Mouse (Mus musculus) liver, embryonic 12.5 days (tissue): Measurements from ENCODE around the gene Srd5a1. TPM values are rescaled to one million over a fixed set of nuclear protein-coding genes. Genes with fewer than 3 reads are reported as not detected.

Experiments
- ATAC-seq: fragments of 200-750 bp; cut with Nextera tagmentation; 2 replicates; pipeline ENCODE4 v1.8.0; 2017; ENCODE audit warnings: moderate number of reproducible peaks, mild to moderate bottlenecking, moderate library complexity
- H3K27ac ChIP-seq: fragments of 300-500 bp; sonication (generic); 2 replicates; pipeline ENCODE4 v1.5.1; 2016; ENCODE audit warnings: mild to moderate bottlenecking
- H3K27me3 ChIP-seq: fragments of 300-500 bp; sonication (generic); replicated peaks from 2 replicates; pipeline ENCODE4 v1.6.1; 2016; ENCODE audit warnings: mild to moderate bottlenecking, moderate library complexity
- H3K36me3 ChIP-seq: fragments of 300-500 bp; sonication (generic); 2 replicates; pipeline ENCODE4 v1.6.1; 2016; ENCODE audit warnings: mild to moderate bottlenecking, moderate library complexity
- H3K4me1 ChIP-seq: fragments of 300-500 bp; sonication (generic); 2 replicates; pipeline ENCODE4 v1.6.1; 2016
- H3K4me2 ChIP-seq: fragments of 300-500 bp; sonication (generic); 2 replicates; pipeline ENCODE4 v1.6.1; 2016; ENCODE audit warnings: mild to moderate bottlenecking, moderate library complexity
- H3K4me3 ChIP-seq: fragments of 300-500 bp; sonication (generic); 2 replicates; pipeline ENCODE4 v1.5.1; 2016; ENCODE audit warnings: mild to moderate bottlenecking, moderate library complexity
- H3K9ac ChIP-seq: fragments of 300-500 bp; sonication (generic); 2 replicates; pipeline ENCODE4 v1.6.1; 2016; ENCODE audit warnings: mild to moderate bottlenecking, moderate library complexity
- H3K9me3 ChIP-seq: fragments of 300-500 bp; sonication (generic); replicated peaks from 2 replicates; pipeline ENCODE4 v1.6.1; 2016; ENCODE audit warnings: mild to moderate bottlenecking, moderate library complexity
- WGBS: fragments of 180-500 bp; shearing (Covaris S2); methylation state at CpG from one replicate; pipeline ENCODE4 v1.1.7; 2016; ENCODE audit not compliant: insufficient replicate concordance; 5-methylcytosine and 5-hydroxymethylcytosine counted together
- polyA plus RNA-seq: library from polyadenylated mRNA; unstranded; fragments of >200 nt; fragmentation: Nextera tagmentation; extraction: Ambion mirVana; gene quantifications from 2 replicates; pipeline ENCODE4 v1.2.1, GENCODE M21; 2016

Srd5a1 gene
- polyA plus RNA-seq, 1 experiment from 2014 or later, result 6.0 TPM

DNA sequence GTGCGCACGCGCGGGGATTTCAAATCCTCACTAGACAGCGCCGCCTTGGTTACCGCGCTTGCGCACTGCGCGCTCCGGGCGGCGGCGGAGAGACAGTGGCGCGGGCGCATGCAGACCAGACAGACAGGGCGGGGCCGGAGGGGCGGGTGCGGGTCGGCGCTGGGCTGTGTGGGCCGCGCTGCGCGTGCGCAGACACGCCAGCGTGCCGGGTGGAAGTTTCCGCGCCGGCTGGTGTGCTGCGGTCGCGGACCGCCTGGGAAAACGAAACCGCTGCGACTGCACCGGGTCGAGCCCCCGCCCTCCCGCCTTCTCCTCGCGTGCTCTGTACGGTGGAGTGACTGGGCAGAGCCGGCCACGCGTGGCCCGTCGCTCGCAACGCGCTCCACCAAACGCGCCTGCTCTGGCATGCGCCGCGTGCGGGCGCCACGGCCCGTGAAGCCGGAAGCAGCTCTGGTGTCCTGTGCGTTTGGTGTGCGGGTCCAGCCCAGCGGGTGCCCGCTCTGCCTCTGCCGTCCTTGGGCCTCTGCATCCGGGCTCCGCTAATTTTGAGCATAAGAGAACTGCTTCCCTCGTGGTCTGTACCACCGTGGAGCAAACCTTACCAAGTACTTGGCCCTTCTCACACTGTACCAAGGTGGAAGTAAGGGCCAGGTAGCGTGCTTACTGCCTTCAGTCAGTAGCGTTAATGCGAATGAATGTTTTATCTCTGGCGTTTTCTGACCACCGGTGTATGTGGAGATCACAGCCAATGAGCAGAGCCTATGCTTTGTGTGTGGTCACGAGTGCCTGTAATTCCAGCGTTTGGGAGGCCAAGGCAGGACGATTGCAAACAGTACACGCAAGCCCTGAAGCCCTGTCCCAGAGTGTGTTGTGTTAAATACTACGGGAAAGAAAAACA, 76.3 kb downstream of the Srd5a1 start:
- Histone ChIP-seq H3K9me3 (no peaks in the 10 kb centered on the region), H3K36me3 (peaks cover 15% of the 10 kb centered on the region), H3K9ac (peak overlapping the region; percentile 97), H3K4me3 (peak overlapping the region; percentile 94), H3K27me3 (no peaks in the 10 kb centered on the region), H3K4me1 (peaks cover 53% of the 10 kb centered on the region), H3K4me2 (peak overlapping the region; percentile 92), H3K27ac (peak overlapping the region; percentile 92)
- under 1% methylated on average over 85 of the region's 86 CpGs for WGBS
- ATAC-seq, result peak; percentile 92

DNA sequence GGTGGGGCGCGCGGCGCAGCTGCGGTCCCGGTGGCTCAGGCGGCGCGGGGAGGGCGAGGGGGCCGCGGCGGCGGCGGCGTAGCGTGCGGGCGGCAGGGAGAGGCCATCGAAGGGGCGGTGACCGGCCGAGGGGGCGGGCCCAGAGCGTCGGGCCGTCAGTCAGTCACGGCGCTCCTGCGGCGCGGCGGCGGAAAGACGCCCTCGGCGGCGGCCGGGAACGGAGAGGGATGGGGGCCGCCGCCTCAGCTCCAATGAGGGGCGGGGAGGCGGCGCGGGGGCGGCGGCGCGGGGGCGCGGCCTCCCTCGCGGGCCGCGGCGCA, 76.9 kb downstream of the Srd5a1 start, which contains the start of gene Tent4a:
Gene Tent4a, minus strand, starts transcription at position 284 of the 320 bp plus-strand sequence.
- H3K4me1 ChIP-seq, result peaks cover 58% of the 10 kb centered on the region
- peak within 1 kb of the TSS; percentile 97 for H3K9ac ChIP-seq
- peak within 1 kb of the TSS; percentile 97 for H3K4me2 ChIP-seq
- H3K27me3 ChIP-seq, result no peaks in the 10 kb centered on the region
- peak; percentile 82; the same call in 1 of the 2 replicates for ATAC-seq
- H3K36me3 ChIP-seq, result peaks cover 21% of the 10 kb centered on the region
- H3K27ac ChIP-seq, result peak within 1 kb of the TSS; percentile 92
- under 1% methylated on average over 34 of the region's 57 CpGs for WGBS
- H3K9me3 ChIP-seq, result no peaks in the 10 kb centered on the region
- peak within 1 kb of the TSS; percentile 94 for H3K4me3 ChIP-seq

GRCm38 (mm10) chr13:69533405-69534333, 77.6 kb downstream of the Srd5a1 start, which contains the start of gene Nsun2:
Nsun2 (plus strand) TSS chr13:69533746.
- ATAC-seq, result peak; percentile 21; the same call in 1 of the 2 replicates
- under 1% methylated on average over 135 of the region's 155 CpGs for WGBS

DNA sequence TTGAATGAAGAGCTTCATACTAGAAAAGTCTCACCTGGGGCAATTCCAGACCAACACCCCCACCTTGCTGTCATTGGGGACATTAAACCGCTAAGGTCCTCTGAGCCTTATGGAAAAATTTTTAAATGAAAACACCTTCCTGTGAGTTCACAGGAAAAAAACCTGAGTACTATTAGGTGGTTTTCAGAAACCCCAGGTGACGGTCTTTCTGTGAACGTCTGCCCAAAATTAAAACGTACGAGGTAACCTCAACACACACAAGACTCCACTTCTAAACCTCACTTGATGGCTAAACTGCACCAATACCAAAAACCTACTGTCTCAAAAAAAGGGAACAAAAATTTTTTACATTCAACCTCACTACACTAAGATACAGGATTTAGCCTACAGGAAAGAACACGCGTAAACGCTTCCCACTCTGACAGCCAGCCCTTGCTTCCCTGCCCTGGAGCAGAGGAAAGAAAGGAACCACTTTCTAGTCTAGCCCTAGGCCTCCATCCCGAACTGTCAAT, 78.3 kb downstream of the Srd5a1 start:
- Histone ChIP-seq H3K27me3 (no peaks in the 10 kb centered on the region), H3K9ac (peak overlapping the region; percentile 97), H3K9me3 (no peaks in the 10 kb centered on the region), H3K36me3 (peaks cover 27% of the 10 kb centered on the region), H3K4me2 (peak overlapping the region; percentile 97), H3K4me1 (peaks cover 63% of the 10 kb centered on the region), H3K4me3 (peak overlapping the region; percentile 94), H3K27ac (peak overlapping the region; percentile 92)
- ATAC-seq, result no peak
- WGBS, result 2% methylated on average over 9 of the region's 9 CpGs

More at GRCm38 (mm10) chr13:69533405-69534333, 77.6 kb downstream of the Srd5a1 start, which contains the start of gene Nsun2:
- H3K9me3 ChIP-seq, result no peaks in the 10 kb centered on the region
- H3K36me3 ChIP-seq, result peaks cover 27% of the 10 kb centered on the region
- H3K4me1 ChIP-seq, result peaks cover 63% of the 10 kb centered on the region
- H3K4me2 ChIP-seq, result peak within 1 kb of the TSS; percentile 97
- H3K9ac ChIP-seq, result peak within 1 kb of the TSS; percentile 97
- peak within 1 kb of the TSS; percentile 92 for H3K27ac ChIP-seq
- H3K27me3 ChIP-seq, result no peaks in the 10 kb centered on the region
- H3K4me3 ChIP-seq, result peak within 1 kb of the TSS; percentile 94

DNA sequence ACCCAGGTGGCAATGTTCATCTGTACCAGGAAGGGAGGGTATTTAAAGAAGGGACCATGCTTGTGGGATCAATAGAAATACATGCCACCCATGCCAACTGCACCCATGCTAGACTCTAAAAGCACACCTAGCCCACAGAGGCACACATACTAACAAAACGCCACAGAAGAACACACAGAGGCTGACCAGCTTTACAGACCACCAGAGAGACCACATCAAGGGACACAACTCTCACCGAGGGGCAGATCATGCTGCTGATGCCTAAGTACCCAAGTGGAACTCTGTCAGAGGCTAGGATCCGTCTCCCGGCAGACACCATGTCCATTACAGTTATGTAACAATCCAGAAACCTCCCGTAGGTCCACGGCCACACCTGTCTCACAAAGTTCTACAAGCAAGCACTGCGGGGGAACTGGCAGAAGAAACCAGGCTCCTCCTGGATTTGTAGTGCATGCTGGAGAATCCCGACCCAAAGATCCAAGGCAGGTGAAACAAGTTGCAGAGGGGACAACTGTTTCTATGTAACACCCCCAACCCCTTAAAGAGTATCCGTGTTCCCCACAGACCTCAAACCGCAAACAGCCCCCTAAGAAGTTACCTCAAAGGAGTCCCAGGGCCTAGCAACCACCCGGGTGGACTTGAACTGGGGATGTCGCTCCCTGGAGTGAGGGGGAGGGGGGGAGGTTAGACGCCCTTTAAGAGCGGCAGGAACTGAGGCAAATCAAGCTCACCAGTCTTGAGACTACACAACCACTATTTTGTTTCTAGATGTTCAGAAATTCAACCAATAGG, 78.9 kb downstream of the Srd5a1 start:
- H3K4me2 ChIP-seq, result peak overlapping the region; percentile 97
- H3K36me3 ChIP-seq, result peaks cover 27% of the 10 kb centered on the region
- H3K9me3 ChIP-seq, result no peaks in the 10 kb centered on the region
- H3K27ac ChIP-seq, result 0 out of 2 replicates have a peak overlapping the region, but pooled peaks have one; percentile 5
- ATAC-seq, result no peak
- WGBS, result 23% methylated on average over 14 of the region's 14 CpGs
- peak overlapping the region; percentile 97 for H3K9ac ChIP-seq
- H3K4me1 ChIP-seq, result peaks cover 67% of the 10 kb centered on the region
- peak overlapping the region; percentile 94 for H3K4me3 ChIP-seq
- H3K27me3 ChIP-seq, result no peaks in the 10 kb centered on the region

DNA sequence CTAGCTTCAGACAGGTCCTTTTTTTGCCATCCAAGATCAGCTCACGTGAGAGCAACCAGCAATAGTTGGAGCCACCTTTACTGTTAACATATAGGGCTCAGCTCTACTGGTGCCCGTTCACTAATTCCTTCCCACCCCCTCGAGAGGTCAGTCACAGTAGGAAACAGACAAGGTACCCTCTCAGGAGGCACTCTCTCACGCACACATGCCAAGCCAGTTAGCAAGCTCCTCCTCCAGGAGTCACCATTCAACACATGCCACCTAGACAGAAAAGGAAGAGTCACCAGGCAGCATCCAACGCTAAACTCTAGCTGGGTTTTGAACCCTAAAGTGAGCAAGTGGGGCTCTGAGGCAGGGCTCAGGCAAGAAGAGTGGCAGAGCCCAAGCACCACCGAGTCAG, 79.8 kb downstream of the Srd5a1 start:
- Histone ChIP-seq H3K27ac (no peak overlapping the region), H3K36me3 (peaks cover 27% of the 10 kb centered on the region), H3K4me2 (peak overlapping the region; percentile 97), H3K27me3 (no peaks in the 10 kb centered on the region), H3K4me1 (peaks cover 75% of the 10 kb centered on the region), H3K4me3 (peak overlapping the region; percentile 94), H3K9ac (peak overlapping the region; percentile 97), H3K9me3 (no peaks in the 10 kb centered on the region)
- WGBS, result 54% methylated on average over 6 of the region's 6 CpGs
- ATAC-seq, result no peak

GRCm38 (mm10) chr13:69530951-69531350, 80.3 kb downstream of the Srd5a1 start:
- H3K36me3 ChIP-seq, result peaks cover 27% of the 10 kb centered on the region
- peak overlapping the region; percentile 97 for H3K4me2 ChIP-seq
- WGBS, result 89% methylated on average over 6 of the region's 6 CpGs
- no peak overlapping the region for H3K27ac ChIP-seq
- H3K9ac ChIP-seq, result peak overlapping the region; percentile 4; the same call in 1 of the 2 replicates
- H3K4me3 ChIP-seq, result peak overlapping the region; percentile 94; the same call in 1 of the 2 replicates
- ATAC-seq, result no peak
- no peaks in the 10 kb centered on the region for H3K9me3 ChIP-seq
- H3K4me1 ChIP-seq, result peaks cover 75% of the 10 kb centered on the region
- no peaks in the 10 kb centered on the region for H3K27me3 ChIP-seq

DNA sequence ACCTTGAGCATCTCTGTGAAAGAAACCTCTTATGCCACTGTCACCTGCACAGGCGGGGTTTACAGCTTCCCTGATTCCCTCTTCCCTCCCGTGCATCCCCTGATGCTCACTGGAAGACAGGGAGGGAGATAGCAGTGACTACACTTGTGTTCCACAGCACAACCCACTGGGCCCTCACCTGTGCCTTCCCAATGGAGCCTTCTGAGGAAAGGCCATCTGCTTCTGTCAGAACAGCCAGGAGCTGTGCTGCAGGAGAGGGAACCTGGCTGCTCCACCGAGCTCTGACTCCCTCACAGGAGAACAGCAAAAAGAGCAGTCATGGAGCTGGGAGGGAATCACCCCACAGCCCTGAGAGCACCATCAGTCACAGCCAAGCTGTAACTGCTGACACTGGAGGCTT, 81.1 kb downstream of the Srd5a1 start:
- peaks cover 73% of the 10 kb centered on the region for H3K4me1 ChIP-seq
- ATAC-seq, result no peak
- no peak overlapping the region for H3K4me3 ChIP-seq

DNA sequence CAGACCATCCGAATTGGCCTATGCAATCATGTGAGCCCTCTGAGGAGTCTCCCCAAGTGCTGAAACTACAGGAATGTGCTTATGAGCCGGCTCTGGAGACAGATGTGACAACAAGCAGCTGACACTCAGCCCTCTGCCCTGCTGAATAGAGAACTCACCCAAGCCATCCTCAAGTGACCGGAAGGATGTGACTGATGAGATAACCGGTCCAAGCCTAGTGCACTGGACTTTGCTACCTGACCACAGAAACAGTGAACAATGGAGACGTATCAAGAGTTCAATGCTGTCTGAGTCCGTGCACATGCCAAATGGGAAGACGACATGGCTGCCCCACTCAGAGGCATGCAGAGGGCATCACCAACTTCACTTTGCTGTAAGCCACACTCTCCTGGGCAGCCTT, 82.7 kb downstream of the Srd5a1 start:
- Histone ChIP-seq H3K4me1 (peaks cover 87% of the 10 kb centered on the region), H3K9me3 (no peaks in the 10 kb centered on the region), H3K9ac (0 out of 2 replicates have a peak overlapping the region, but pooled peaks have one; percentile 19), H3K36me3 (peaks cover 27% of the 10 kb centered on the region), H3K27me3 (no peaks in the 10 kb centered on the region), H3K27ac (no peak overlapping the region), H3K4me3 (no peak overlapping the region), H3K4me2 (no peak overlapping the region)
- 65% methylated on average over 7 of the region's 7 CpGs for WGBS
- no peak for ATAC-seq

More for the DNA sequence above, 81.1 kb downstream of the Srd5a1 start:
- WGBS, result 89% methylated on average over 3 of the region's 3 CpGs
- Histone ChIP-seq H3K9me3 (no peaks in the 10 kb centered on the region), H3K27me3 (no peaks in the 10 kb centered on the region), H3K4me2 (no peak overlapping the region), H3K9ac (no peak overlapping the region), H3K27ac (no peak overlapping the region), H3K36me3 (peaks cover 27% of the 10 kb centered on the region)

GRCm38 (mm10) chr13:69525867-69526266, 85.4 kb downstream of the Srd5a1 start:
- peak; percentile 43 for ATAC-seq
- Histone ChIP-seq H3K27me3 (no peaks in the 10 kb centered on the region), H3K9me3 (no peaks in the 10 kb centered on the region), H3K4me3 (no peak overlapping the region), H3K27ac (peak overlapping the region; percentile 64), H3K4me2 (peak overlapping the region; percentile 34), H3K9ac (no peak overlapping the region), H3K36me3 (peaks cover 22% of the 10 kb centered on the region), H3K4me1 (peaks cover 93% of the 10 kb centered on the region)
- WGBS, result 64% methylated on average over 4 of the region's 4 CpGs

- Histone ChIP-seq H3K9ac (no peak overlapping the region), H3K9me3 (no peaks in the 10 kb centered on the region), H3K4me1 (peaks cover 82% of the 10 kb centered on the region), H3K4me3 (no peak overlapping the region), H3K27me3 (no peaks in the 10 kb centered on the region), H3K4me2 (no peak overlapping the region), H3K36me3 (peaks cover 5% of the 10 kb centered on the region), H3K27ac (peak overlapping the region; percentile 26; the same call in 1 of the 2 replicates)
- WGBS, result 61% methylated on average over 2 of the region's 2 CpGs
- no peak for ATAC-seq
These were observed 87.1 kb downstream of the Srd5a1 start for GRCm38 (mm10) chr13:69524158-69524530.
